Mouse (Mus musculus) lung, postnatal 4 days (tissue): Measurements from ENCODE around the gene Pld6.
"Not testable (repeated sequence)": the region's sequence is repeated elsewhere in the genome, so short reads cannot be mapped to it uniquely, and the experiment has no call there.

Experiments
- DNase-seq, 2 experiments: peaks; one replicate each; pipeline ENCODE4 v3.0.0; 2021

Gene Pld6

DNA sequence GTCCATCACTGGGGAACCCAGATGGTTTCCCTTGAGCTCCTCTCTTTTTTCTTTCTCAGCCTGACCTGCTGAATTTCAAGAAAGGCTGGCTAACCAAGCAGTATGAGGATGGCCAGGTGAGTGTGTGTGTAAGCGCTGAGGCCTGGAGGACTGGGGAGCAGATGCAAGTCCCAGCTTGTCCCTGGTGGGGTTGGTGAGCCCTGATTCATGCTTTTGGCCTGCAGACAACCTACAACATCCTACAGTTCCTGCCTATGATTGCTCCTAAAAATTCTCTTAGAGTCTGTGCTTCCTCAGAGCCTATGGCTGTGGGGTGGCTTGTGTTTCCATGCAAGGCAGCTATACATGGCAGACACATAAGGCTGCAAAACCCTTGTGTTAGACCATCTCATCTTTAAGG lies 43.7 kb downstream of the Pld6 start:
- no peak for DNase-seq

DNA sequence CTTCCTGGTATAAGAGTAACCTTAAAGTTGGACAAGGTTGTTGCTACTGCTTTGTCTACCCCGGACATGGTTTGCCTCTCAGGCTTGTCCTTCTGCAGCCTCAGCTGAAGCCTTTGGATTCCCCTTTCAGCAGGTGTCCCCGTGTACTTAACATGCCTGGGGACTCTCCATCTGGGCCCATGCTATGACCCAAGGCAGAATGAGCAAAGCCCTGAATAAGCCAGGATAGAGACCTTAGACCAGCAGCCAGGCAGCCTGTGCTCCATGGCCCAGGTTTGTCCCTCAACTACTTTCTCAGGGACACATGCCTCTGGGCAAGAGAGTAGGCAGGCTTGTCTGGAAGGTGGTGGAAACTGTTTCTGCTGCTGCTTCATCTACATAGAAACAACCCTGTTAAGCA lies 44.1 kb downstream of the Pld6 start:
- no peak for DNase-seq

DNA sequence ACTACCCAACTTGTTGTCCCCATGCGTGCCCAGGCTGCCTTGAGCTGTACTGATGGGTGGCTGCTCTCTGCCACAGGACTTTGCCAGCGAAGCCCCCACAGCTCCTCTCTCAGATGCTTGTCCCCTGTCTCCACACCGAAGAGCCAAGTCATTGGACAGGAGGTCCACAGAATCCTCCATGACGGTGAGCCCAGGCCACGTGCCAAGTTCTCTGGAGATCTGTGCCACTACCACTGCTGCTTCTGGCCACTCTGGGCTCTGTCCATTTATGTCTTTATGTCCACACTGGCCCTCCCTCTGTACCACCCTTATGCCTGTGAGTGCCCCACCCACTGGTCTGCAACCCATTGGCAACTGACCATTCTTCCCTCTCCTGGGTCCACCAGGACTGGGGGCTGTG lies 45.5 kb downstream of the Pld6 start:
- DNase-seq: no peak

DNA sequence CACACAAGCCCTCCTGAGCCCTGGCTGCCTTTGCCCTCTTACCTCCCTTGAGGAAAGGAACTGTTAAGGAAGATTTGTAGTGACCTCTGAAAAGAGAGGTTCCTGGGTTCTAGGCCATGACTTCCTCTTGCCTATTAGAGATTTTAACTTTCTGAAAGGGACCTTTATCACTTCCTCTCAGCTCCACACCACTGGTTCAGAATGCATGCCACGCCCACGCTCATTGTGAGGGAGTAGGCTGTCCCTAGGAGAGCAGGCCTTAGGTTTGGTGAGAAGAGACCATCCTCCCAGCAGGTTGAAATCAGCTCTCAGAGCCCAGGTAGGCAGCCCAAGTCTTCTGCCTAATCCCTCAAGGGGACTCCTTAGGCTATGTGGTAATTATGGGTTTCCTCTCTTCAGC lies 47.4 kb downstream of the Pld6 start:
- no peak for DNase-seq

DNA sequence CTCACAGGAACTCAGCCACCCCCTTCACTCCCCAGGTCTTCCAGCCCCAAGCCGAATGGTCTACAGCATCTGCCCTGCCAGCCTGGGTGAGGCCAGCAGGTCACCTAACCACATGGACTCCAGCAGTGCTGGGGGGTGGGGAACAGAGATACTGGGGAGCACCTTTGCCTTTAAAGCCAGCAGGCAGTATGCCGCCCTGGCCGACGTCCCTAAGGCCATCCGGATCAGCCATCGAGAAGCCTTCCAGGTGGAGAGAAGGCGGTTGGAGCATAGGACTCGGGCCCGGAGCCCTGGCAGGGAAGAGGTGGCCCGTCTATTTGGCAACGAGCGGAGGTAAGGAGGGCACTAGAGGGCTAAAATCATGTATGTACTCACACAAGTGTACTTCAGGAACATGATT lies 50.2 kb downstream of the Pld6 start:
- no peak for DNase-seq

DNA sequence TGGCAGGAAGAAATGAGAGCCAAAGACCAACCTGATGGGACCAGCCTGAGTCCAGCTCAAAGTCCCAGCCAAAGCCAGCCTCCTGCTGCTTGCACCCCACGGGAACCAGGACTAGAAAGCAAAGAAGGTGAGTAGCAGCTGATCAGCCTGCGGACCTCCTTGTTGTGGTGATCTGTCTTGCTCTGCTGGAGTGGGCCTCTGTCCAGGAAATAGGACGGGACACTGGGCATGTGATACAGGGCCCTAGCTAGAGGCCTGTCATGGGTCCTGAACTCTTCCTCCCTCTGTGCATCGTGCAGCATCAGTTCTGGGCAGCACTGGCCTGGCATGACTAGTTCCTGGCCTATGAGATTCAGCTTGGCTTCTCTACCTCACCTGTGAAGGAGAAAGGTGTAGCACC lies 51.5 kb downstream of the Pld6 start:
- not testable (repeated sequence) for DNase-seq

DNA sequence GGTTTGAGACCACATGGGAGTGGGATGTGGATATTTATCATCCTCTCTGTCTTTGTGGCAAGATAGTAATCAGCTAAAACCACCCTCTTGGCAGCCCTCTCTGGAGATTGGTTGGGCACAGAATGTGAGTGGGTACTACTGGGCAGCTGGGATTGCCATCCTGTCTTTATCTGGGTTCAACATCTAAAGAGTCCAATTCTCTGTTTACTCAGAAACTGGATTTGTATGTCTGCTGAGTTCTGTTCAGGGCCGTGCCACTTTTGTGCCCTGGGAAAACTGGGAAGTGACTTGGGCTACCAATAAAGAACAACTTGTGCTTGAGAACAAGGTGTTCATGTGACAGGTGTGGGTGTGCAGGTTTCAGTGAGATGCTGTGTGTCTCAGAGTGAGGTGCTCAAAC lies 53.1 kb downstream of the Pld6 start:
- DNase-seq: no peak
